Mouse (Mus musculus): ENCODE results near the gene Crispld2.

DNA sequence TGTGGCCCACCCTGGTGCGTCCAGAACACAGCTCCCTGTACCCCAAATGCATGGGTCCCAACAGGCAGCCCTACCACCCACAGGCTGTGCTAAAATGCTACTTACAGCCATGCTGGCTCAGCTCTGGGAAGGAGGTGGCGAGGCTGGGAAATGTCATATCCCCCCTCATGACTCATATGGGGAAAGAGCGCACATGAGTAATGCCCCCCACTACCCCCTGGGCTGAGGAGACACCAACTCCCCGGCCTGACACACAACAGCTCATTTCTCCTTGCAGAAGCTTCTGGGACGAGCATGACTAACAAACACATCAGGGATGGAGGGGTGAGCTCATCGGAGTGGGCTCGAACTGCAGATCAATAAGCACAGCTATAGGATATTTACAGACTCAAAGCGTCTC, 73.4 kb downstream of the Crispld2 start:
- TF ChIP-seq POLR2A (IDR thresholded peaks at IDR 0.05; ENCODE audit: borderline replicate concordance, extremely low read depth, insufficient read depth, insufficient read length, poor library complexity, severe bottlenecking) (no peak), CTCF (IDR thresholded peaks at IDR 0.05; ENCODE audit: borderline replicate concordance, extremely low read depth, insufficient read depth, insufficient read length) (no peak)
